Mouse (Mus musculus): Measurements from ENCODE around the gene Lpxn. TPM values are rescaled to one million over a fixed set of nuclear protein-coding genes. Genes with fewer than 3 reads are reported as not detected.

The Lpxn gene
- total RNA-seq, 2 experiments from 2014 or later, result 1.1 to 1.3 TPM

- Histone ChIP-seq H3K27ac (no peak overlapping the region), H3K4me3 (no peak overlapping the region)
- no peak for DNase-seq (ENCODE audit: low spot score in 2 of 2)
- no peak for TF ChIP-seq CTCF (conservative IDR thresholded peaks at IDR 0.05)
Measured at GRCm38 (mm10) chr19:12813883-12814282, 17.9 kb downstream of the Lpxn start.

DNA sequence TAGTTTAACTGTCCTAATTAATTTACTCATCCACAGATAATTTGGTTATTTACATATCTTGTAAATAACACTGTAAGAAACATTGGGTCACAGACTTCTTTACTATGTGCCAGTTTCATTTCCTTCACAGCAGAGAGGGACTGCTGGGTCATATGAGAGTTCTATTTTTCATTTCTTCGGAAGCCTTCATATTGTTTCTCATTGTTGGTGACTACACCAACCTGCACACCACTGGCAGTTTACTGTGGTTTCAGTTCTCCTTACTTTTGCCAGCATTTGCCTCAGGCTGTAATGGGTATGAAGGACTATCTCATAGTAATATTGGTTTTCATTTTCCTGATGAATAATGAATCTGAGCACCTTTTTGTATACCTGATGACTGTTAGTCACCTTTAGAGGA is 22.5 kb downstream of the Lpxn start:
- H3K4me3 ChIP-seq, result no peak overlapping the region
- no peak for TF ChIP-seq CTCF (conservative IDR thresholded peaks at IDR 0.05)
- no peak overlapping the region for H3K27ac ChIP-seq
- DNase-seq (ENCODE audit: low spot score in 2 of 2), result no peak

- TF ChIP-seq CTCF (conservative IDR thresholded peaks at IDR 0.05), result peak; percentile 92
- no peak overlapping the region for H3K4me3 ChIP-seq
- no peak overlapping the region for H3K27ac ChIP-seq
- peak in 1 of 2 experiments; percentile 26 for DNase-seq (ENCODE audit: low spot score in 2 of 2)
Measured at GRCm38 (mm10) chr19:12820383-12820782, 24.4 kb downstream of the Lpxn start.

DNA sequence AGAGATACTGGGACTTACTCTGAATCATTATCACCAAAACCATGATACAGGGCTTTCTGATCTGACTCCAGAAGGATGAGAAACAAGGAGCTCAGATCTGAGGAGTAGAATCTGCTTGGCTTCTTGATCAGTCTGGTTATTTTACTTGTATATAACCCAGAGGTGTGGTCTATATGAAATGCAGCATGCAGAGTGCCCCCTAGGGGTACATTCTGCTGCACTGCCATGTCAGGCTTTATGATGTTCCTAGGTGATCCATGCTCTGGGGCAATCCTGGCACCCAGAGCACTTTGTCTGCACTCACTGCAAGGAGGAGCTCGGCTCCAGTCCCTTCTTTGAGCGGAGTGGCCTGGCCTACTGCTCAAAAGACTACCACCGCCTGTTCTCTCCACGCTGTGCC is 28.6 kb downstream of the Lpxn start:
- H3K4me3 ChIP-seq, result no peak overlapping the region
- TF ChIP-seq CTCF (conservative IDR thresholded peaks at IDR 0.05), result peak; percentile 55
- no peak for DNase-seq (ENCODE audit: low spot score in 2 of 2)
- H3K27ac ChIP-seq, result no peak overlapping the region

DNA sequence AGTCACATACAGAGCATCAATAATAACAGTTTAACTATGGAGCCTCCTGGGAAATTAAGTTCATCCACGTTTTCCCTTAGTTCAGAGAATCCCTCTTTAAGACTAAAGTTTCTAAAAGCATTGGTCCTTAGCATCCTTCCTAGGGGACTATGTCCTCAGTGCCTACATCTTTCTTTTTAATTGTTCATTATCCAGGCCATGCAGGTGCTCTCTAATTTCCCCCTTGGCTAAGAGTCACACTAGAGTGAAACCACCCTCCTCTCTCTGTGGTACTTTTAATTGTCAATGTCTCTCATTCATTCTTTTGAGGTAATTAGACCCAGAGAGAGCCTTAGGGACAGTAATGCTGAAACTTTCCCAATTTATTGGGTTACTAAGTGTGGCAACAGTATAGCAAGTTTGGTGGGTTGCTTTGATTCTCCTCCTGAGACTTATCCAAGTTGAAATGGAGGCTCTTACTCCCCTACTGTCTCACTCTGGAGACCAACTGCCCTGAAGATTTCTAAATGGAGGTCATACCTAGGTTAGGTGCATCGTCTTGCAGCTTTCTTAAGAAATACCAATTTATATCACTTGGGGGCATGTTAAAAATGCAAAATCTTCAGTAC is 34.9 kb downstream of the Lpxn start:
- Histone ChIP-seq H3K4me3 (no peak overlapping the region), H3K27ac (no peak overlapping the region)
- DNase-seq (ENCODE audit: low spot score in 2 of 2), result no peak
- no peak for TF ChIP-seq CTCF (conservative IDR thresholded peaks at IDR 0.05)

GRCm38 (mm10) chr19:12831559-12831958 is 35.6 kb downstream of the Lpxn start:
- no peak for TF ChIP-seq CTCF (conservative IDR thresholded peaks at IDR 0.05)
- DNase-seq (ENCODE audit: low spot score in 2 of 2), result no peak
- Histone ChIP-seq H3K4me3 (no peak overlapping the region), H3K27ac (no peak overlapping the region)

DNA sequence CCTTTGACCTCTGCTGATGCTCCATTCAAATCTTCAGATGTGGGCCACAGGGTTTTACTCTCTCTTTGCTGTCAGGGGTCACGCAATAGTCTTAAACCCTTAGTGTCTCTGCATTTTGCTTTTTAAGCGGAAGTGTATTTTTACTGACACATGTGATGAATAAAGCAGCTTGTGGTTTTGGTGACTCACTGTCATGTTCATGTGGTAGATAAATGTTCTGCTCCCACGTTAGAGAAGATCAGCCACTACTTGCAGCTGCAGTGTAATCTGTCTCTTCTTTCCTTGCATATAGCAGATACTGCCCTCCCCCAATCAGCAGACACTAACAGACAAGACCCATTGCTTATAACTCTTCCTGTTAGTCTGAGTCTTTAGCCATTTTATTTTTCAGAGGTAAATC is 37.6 kb downstream of the Lpxn start:
- TF ChIP-seq CTCF (conservative IDR thresholded peaks at IDR 0.05), result no peak
- peak; percentile 14 to 48 for DNase-seq (ENCODE audit: low spot score in 2 of 2)
- Histone ChIP-seq H3K27ac (peak overlapping the region; percentile 52), H3K4me3 (no peak overlapping the region)

- Histone ChIP-seq H3K4me3 (no peak overlapping the region), H3K27ac (no peak overlapping the region)
- DNase-seq (ENCODE audit: low spot score in 2 of 2), result no peak
- TF ChIP-seq CTCF (conservative IDR thresholded peaks at IDR 0.05), result no peak
Measured at GRCm38 (mm10) chr19:12838507-12838906, 42.5 kb downstream of the Lpxn start.

DNA sequence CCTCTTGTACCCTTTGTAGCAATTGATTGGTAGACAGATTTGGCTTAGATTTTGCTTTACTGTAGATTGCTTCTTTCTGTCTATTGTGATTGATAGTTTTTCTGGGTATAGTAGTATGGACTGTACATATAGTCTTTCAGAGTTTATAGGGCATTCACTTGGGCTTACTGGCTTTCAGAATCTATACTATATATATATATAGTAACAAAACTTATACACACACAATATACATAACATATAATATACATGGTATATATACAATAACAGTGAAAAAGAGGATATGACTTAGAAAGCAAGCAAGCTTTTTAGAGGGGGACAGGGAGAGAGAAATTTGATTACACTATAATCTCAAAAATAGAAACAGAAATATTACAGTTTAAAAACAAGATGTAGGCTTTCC is 50.4 kb downstream of the Lpxn start, which contains the start of gene Gm5244:
Gene Gm5244, plus strand, starts transcription at position 301 of the 400 bp plus-strand sequence.
- no peak for TF ChIP-seq CTCF (conservative IDR thresholded peaks at IDR 0.05)
- no peak for DNase-seq (ENCODE audit: low spot score in 2 of 2)
- H3K4me3 ChIP-seq, result no peak within 1 kb of the TSS
- H3K27ac ChIP-seq, result no peak within 1 kb of the TSS

DNA sequence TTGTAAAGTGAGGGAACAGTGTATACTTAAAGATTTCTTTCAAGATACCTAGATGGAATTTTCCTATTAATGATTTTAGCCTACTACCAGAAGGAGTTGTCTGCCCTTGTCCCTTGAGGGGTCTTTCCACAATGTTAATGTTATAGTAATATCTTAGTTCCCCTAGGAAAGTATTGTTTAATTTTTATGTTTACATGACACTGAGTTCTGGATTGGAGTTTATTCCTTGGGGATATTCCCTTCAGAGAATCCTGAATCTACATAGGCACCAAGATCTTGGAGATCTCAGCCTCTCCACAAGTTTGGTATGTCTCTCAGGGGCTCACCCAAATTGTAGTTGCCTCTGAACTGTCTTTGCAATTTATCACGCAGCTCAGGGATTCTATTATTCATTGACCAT is 61.0 kb downstream of the Lpxn start, which contains the start of gene Olfr1444:
Gene Olfr1444, plus strand, starts transcription at position 301 of the 400 bp plus-strand sequence.
- no peak within 1 kb of the TSS for H3K27ac ChIP-seq
- no peak for TF ChIP-seq CTCF (conservative IDR thresholded peaks at IDR 0.05)
- no peak for DNase-seq (ENCODE audit: low spot score in 2 of 2)
- no peak within 1 kb of the TSS for H3K4me3 ChIP-seq

Other genes starting within 250 kb of the Lpxn start
- not detected for gene Gm4952, start 196.2 kb upstream of the Lpxn start, total RNA-seq (2021)
- under 1 TPM in 1 of 2 experiments, not detected in 1; 0.20 TPM for gene Glyat, start 162.9 kb upstream of the Lpxn start, total RNA-seq (2021)
- gene Olfr1442, start 125.8 kb upstream of the Lpxn start, total RNA-seq (2021), result not detected
- gene Olfr1443, start 118.1 kb upstream of the Lpxn start, total RNA-seq (2021), result not detected
- gene Keg1, start 100.4 kb upstream of the Lpxn start, total RNA-seq (2021), result not detected
- 1 to 10 TPM; 3.1 to 4.1 TPM for gene Cntf, start 30.6 kb upstream of the Lpxn start, total RNA-seq (2021)
- gene Zfp91, start 67 bp upstream of the Lpxn start, total RNA-seq (2021), result 10 to 100 TPM; 87.6 to 94.8 TPM
- gene Gm5244, start 50.5 kb downstream of the Lpxn start, total RNA-seq (2021), result not detected
- gene Olfr1444, start 61.1 kb downstream of the Lpxn start, total RNA-seq (2021), result not detected
- gene Olfr1445, start 87.7 kb downstream of the Lpxn start, total RNA-seq (2021), result not detected
- not detected for gene Olfr1446, start 97.3 kb downstream of the Lpxn start, total RNA-seq (2021)
- gene Olfr1447, start 107.5 kb downstream of the Lpxn start, total RNA-seq (2021), result not detected
- gene Olfr1448, start 128.2 kb downstream of the Lpxn start, total RNA-seq (2021), result not detected
- not detected for gene Olfr1449, start 134.6 kb downstream of the Lpxn start, total RNA-seq (2021)
- not detected for gene Olfr1450, start 154.1 kb downstream of the Lpxn start, total RNA-seq (2021)
- not detected for gene Olfr1451, start 198.8 kb downstream of the Lpxn start, total RNA-seq (2021)
- not detected for gene Olfr1453, start 232.1 kb downstream of the Lpxn start, total RNA-seq (2021)

All from layer of hippocampus, adult 2 months (tissue).